Mouse (Mus musculus) olfactory bulb, adult 2 months (tissue): ENCODE results near the gene Psenen. TPM values are rescaled to one million over a fixed set of nuclear protein-coding genes. Genes with fewer than 3 reads are reported as not detected.
A peak's percentile ranks its signal among the peaks of the same experiment; 100 is the strongest.

ENCODE experiments used
- H3K27ac ChIP-seq: fragments of 200-500 bp; 2 replicates; pipeline ENCODE4 v1.5.1; 2012; ENCODE audit warnings: low read depth, low read length; ENCODE audit not compliant: insufficient read depth
- H3K4me1 ChIP-seq: fragments of 200-500 bp; 2 replicates; pipeline ENCODE4 v1.6.1; 2012; ENCODE audit warnings: low read length; ENCODE audit not compliant: control insufficient read depth, insufficient read depth
- H3K4me3 ChIP-seq: fragments of 200-500 bp; 2 replicates; pipeline ENCODE4 v1.5.1; 2012; ENCODE audit warnings: mild to moderate bottlenecking, low read depth, low read length, moderate library complexity; ENCODE audit not compliant: insufficient read depth
- CTCF ChIP-seq: fragments of 200-500 bp; IDR thresholded peaks from 2 replicates; pipeline ENCODE4 v1.5.1; 2012; ENCODE audit warnings: low read depth, mild to moderate bottlenecking, low read length, moderate library complexity; ENCODE audit not compliant: insufficient read depth
- POLR2A ChIP-seq: fragments of 200-500 bp; IDR thresholded peaks from 2 replicates; pipeline ENCODE4 v1.6.1; 2012; ENCODE audit warnings: mild to moderate bottlenecking, low read depth, low read length, moderate library complexity; ENCODE audit not compliant: insufficient read depth
- WGBS: fragments of 180-500 bp; shearing (Covaris S2); methylation state at CpG from one replicate; pipeline ENCODE4 v1.1.7; 2018; 5-methylcytosine and 5-hydroxymethylcytosine counted together
- polyA plus RNA-seq: library from polyadenylated mRNA; stranded (reverse); fragments of >200 nt; gene quantifications from 2 replicates; pipeline ENCODE4 v1.2.4, GENCODE M21; 2012; ENCODE audit warnings: low replicate concordance; ENCODE audit not compliant: missing spikeins, insufficient read depth, insufficient read length

Psenen gene
- polyA plus RNA-seq, 1 experiment = not detected

DNA sequence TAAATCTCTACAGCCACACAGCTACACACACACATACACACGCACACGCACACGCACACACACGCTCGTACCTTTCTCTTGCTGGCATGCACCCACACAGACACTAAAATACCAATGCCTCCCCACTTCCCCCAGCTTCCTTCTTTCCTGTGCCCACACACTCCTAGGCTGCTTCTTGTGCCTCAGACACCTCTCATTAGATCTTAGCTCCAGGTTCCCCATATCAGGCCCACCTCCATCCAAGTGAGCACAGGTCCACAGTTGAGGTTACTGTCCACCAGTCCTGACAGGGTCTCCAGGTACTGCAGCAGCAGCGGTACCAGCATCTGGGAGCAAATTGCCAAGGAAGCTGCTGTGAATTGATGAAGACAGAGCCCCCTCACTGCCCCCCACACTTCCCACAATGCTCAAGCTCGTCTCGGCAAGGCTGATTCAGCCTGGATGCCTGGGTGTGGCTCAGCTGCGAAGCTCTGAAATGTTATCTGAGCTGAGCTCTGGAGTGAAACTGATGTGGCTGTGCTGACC is 32.1 kb downstream of the Psenen start:
- peak overlapping the region; percentile 16; the same call in 1 of the 2 replicates for H3K4me3 ChIP-seq
- peak overlapping the region; percentile 66 for H3K27ac ChIP-seq
- WGBS = 55% methylated on average over 9 of the region's 9 CpGs
- TF ChIP-seq CTCF (no peak), POLR2A (no peak)
- peaks cover 62% of the 10 kb centered on the region for H3K4me1 ChIP-seq

DNA sequence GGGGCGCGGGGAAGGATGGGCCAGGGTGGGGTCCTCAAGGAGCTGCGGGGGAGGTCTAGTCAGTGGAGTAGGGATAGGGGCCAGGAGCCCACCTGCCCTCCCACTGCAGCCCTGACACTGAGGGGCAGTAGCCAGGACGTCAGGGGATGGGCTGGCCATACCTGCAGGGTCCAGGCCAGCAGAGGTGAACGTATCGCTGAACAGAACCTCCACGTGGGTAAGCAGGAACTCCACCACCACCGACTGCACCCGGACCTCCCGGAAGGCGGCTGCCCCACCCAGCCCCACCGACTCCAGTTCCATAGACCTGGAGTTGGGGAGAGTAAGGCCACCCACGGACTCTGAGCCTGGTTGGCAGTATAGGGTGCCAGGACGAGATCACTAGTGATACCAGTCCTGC is 36.4 kb downstream of the Psenen start:
- WGBS = 80% methylated on average over 14 of the region's 14 CpGs

DNA sequence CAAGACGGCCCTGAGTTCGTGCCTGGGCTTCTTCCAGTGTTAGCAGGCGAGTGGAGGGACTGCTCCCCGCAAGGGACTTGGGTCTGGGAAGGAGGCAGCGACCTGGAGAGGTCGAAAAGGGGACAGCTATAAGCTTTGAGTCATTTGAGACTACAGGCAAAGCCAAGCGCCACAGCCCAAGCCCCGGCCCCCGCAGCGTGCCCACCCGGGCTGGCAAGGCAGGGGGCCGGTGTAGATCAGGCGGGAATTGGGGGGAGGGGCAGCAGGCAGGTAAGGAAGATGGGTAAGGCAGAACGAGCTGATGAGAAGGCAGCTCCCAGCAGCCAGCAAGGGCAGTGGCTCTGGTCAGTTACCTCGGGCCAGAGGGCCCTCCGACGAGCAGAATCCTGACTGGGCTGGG is 37.0 kb downstream of the Psenen start:
- TF ChIP-seq POLR2A (no peak), CTCF (no peak)
- Histone ChIP-seq H3K4me3 (no peak overlapping the region), H3K4me1 (peaks cover 41% of the 10 kb centered on the region), H3K27ac (no peak overlapping the region)
- 43% methylated on average over 17 of the region's 17 CpGs for WGBS

More for the DNA sequence above, 36.4 kb downstream of the Psenen start:
- H3K4me1 ChIP-seq = peaks cover 47% of the 10 kb centered on the region
- no peak for TF ChIP-seq POLR2A
- H3K27ac ChIP-seq = no peak overlapping the region
- no peak overlapping the region for H3K4me3 ChIP-seq

DNA sequence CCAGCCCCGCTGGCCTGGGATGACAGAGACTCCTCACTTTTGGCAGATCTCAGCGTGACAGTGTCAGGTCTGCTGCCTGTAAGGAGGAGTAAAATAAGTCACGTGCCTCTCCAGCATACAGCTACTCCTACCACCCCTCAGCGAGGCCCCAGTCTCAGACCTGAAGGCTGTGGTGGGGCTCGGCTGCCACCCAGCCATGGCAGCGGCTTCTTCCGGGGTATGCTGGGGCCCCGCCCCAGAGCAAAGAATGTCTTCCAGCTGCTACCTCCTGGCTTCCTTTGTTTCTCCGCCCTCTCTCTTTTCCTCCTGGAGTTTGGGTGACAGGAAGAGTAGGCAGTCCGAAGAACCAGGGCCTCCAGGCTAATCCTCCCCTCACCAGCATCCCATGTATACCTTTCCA is 37.5 kb downstream of the Psenen start:
- Histone ChIP-seq H3K4me1 (peaks cover 40% of the 10 kb centered on the region), H3K4me3 (no peak overlapping the region), H3K27ac (no peak overlapping the region)
- no peak for TF ChIP-seq POLR2A
- no peak for TF ChIP-seq CTCF
- 54% methylated on average over 10 of the region's 10 CpGs for WGBS

DNA sequence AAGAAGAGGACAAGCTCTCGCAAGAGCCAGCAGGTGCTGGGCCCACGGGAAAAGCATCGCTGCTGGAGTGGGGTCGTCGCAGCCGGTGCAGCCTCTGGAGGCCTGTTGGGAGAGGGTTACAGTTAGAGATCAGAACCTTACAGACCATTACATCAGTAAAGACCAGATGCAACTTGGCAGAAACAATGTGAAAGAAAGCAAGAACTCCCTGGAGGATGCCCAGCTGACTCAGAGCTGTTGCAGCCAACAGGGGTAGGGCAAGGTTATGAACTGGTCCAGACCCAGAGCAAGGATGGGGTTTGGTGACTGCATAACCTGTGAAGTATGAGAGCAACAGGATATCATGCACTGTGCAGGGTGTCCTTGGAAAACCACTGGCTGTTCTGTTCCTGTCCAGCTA is 38.9 kb downstream of the Psenen start:
- Histone ChIP-seq H3K27ac (no peak overlapping the region), H3K4me3 (no peak overlapping the region), H3K4me1 (peaks cover 26% of the 10 kb centered on the region)
- 81% methylated on average over 6 of the region's 6 CpGs for WGBS
- TF ChIP-seq POLR2A (no peak), CTCF (no peak)

DNA sequence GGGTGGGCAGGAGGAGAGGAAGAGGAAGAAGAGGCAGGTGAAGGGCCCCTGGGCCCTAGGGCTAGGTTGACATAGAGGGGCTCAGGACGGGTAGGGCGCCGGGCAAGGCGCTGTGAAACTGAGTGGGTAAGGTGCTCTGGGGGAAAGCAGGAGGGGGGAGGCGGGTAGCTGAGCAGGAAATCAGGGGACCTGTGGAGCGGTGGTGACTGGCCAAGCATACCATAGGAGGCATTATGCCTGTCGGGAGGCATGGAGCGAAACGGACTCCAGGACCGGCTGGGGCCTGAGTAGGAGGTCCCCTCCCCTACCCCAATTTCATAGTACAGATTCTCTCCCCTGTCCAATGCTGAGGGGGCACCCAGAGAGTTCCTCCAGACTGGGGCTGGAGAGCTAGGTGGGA is 40.6 kb downstream of the Psenen start:
- TF ChIP-seq POLR2A = no peak
- no peak for TF ChIP-seq CTCF
- Histone ChIP-seq H3K4me3 (no peak overlapping the region), H3K4me1 (peaks cover 15% of the 10 kb centered on the region), H3K27ac (no peak overlapping the region)
- 89% methylated on average over 10 of the region's 10 CpGs for WGBS

DNA sequence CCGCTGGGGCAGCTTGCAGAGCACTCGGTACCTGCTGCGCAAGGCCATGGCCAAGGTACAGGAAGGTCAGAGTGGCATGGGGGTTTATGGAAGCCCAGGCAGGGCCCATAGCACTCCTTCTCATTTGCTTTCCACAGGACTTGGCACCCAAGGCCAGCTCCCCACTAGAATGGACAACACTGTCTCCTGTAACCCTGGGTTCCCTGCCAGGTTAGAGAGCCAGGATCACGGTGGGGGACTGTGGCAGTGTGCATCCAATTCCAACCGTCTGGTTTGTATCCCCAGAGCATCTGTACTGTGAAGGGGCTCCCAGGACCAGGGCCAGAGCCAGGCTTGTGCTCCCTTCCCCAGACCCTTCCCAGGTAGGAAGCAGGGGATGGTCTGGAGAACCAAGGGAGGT is 42.6 kb downstream of the Psenen start:
- no peak for TF ChIP-seq CTCF
- no peak for TF ChIP-seq POLR2A
- H3K4me3 ChIP-seq = no peak overlapping the region
- WGBS = 50% methylated on average over 5 of the region's 5 CpGs
- no peak overlapping the region for H3K27ac ChIP-seq
- peaks cover 1% of the 10 kb centered on the region; the same call in 1 of the 2 replicates for H3K4me1 ChIP-seq

DNA sequence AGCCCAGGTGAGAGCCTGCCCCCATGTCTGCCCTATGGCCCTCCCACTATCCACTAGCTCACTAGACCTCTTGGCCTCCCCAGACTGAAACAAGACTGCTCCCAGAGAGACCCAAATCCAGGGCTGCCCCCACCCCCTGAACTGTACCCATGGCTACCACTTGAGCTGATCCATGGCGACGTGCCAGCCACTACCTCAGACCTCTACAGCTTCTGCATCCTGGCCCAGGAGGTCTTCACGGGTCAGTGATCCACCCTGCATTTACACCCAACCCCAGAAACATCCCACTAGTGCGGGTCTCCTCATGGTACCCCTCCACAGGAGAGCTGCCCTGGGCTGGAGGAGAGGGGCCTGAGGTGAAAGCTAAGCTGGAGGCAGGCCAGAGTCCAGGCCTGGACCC is 43.0 kb downstream of the Psenen start:
- Histone ChIP-seq H3K4me1 (no peaks in the 10 kb centered on the region), H3K4me3 (no peak overlapping the region), H3K27ac (no peak overlapping the region)
- no peak for TF ChIP-seq POLR2A
- no peak for TF ChIP-seq CTCF
- 47% methylated on average over 4 of the region's 4 CpGs for WGBS

DNA sequence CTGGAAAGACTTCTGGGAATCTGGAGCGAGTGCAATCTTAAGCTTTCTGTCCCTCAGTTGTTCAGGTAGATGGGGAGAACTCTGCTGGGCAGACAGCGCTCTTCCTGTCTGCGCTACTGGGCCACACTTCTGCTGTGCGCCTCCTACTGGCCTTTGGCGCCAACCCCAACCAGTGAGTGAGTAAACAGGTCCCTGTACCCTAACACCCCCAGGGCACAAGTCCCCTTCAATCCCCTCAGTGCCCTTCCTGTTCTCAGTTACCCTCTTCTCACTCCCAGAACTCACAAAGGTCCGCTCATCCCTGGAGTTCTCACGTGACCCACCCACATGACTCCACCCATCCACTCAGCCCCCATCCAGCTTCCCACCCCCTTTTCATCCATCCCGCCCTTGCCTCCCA is 45.1 kb downstream of the Psenen start:
- TF ChIP-seq CTCF (no peak), POLR2A (no peak)
- Histone ChIP-seq H3K4me3 (no peak overlapping the region), H3K27ac (no peak overlapping the region), H3K4me1 (no peaks in the 10 kb centered on the region)
- WGBS = 50% methylated on average over 8 of the region's 8 CpGs
